Mouse (Mus musculus) myocyte (in vitro differentiated cells): ENCODE measurements around the gene Atf6.

Experiments
- E2F4 ChIP-seq: IDR thresholded peaks from one replicate; pipeline ENCODE4 v1.6.1; 2011; ENCODE audit warnings: mild to moderate bottlenecking, control low read depth, moderate library complexity; ENCODE audit not compliant: insufficient read depth
- USF1 ChIP-seq: IDR thresholded peaks from one replicate; pipeline ENCODE4 v1.6.1; 2011; ENCODE audit warnings: low read depth, mild to moderate bottlenecking, control low read depth, moderate library complexity

DNA sequence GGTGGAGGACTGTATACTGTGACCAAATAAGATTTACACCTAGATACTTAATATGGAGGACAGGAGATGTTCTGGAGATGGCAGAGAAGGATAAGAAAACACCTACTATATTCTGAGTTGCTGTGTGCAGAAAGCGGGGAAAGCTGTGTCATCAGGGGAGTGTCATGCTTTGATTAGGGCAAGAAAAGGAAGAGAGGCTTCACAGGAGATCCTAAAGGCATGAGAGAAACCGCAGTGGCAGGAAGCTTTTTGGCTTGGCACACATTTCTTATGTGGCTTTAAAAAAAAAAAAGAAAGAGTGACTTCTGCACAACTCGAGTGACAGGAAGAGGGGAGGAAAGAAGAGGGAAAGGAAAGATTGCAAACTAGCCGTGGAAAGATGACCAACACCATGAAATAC lies 4.5 kb downstream of the Atf6 start:
- TF ChIP-seq USF1 (no peak), E2F4 (no peak)
